Mouse (Mus musculus): ENCODE measurements around the gene Apol7b. TPM values are rescaled to one million over a fixed set of nuclear protein-coding genes. Genes with fewer than 3 reads are reported as not detected.

Gene Apol7b
- polyA plus RNA-seq, 1 experiment from 2014 or later = not detected

DNA sequence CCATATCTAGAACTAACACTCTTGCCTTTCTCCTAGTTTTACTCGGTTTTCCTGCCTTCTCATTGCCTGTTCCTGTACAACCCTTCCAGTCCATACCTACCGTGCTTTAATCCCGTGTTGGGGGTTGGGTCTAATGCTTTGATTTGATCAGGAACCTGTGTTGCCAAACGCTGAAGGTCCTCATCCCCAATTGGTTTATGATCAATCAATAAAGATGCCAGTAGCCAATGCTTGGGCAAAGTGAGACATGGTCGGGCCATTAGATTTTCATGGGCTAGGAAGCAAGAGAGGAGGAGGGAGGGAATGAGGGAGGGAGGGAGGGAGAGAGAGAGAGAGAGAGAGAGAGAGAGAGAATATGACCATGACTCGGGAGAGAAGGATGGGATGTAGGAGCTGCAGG, 65.8 kb downstream of the Apol7b start:
- Histone ChIP-seq H3K4me3 (ENCODE audit: low read depth, low read length) (no peak overlapping the region), H3K4me1 (ENCODE audit: control insufficient read depth, insufficient read depth, low read length) (no peaks in the 10 kb centered on the region), H3K27ac (ENCODE audit: low read length) (no peak overlapping the region), H3K27me3 (ENCODE audit: control insufficient read depth, insufficient read depth, low read length) (no peaks in the 10 kb centered on the region), H3K4me2 (replicated peaks; ENCODE audit: low read depth, low read length) (no peak overlapping the region), H3K9me3 (ENCODE audit: control insufficient read depth, low read depth, low read length) (no peaks in the 10 kb centered on the region), H3K9ac (replicated peaks; ENCODE audit: low read depth, low read length) (no peak overlapping the region), H3K36me3 (ENCODE audit: control insufficient read depth, insufficient read depth, low read length) (no peaks in the 10 kb centered on the region)
- no peak for ATAC-seq (ENCODE audit: insufficient number of reproducible peaks, insufficient read depth, low FRiP score, low read depth)
- WGBS = 80% methylated on average over 6 of the region's 6 CpGs

DNA sequence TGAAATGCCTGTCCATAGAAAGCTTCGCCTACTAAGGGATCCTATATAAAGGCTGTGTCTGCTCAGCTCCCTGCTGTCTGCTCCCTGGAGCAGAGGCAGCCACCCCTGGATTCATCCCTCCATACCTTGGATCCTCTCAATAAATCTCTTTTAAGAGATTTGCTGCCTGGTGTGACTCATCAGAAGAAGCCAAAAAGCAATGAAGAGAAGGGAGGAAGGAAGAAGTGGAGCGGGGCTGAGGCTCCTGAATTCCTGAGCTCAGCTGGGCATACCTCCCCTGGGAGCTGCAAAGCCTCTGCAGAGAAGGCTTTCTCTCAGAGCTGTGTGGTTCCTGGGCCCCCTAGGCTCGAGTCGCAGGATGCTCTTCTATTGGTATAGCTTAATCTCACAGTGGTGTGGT, 67.4 kb downstream of the Apol7b start:
- Histone ChIP-seq H3K4me1 (ENCODE audit: control insufficient read depth, insufficient read depth, low read length) (no peaks in the 10 kb centered on the region), H3K36me3 (ENCODE audit: control insufficient read depth, insufficient read depth, low read length) (no peaks in the 10 kb centered on the region), H3K27ac (ENCODE audit: low read length) (no peak overlapping the region), H3K4me2 (replicated peaks; ENCODE audit: low read depth, low read length) (no peak overlapping the region), H3K4me3 (ENCODE audit: low read depth, low read length) (no peak overlapping the region), H3K9ac (replicated peaks; ENCODE audit: low read depth, low read length) (no peak overlapping the region), H3K9me3 (ENCODE audit: control insufficient read depth, low read depth, low read length) (no peaks in the 10 kb centered on the region), H3K27me3 (ENCODE audit: control insufficient read depth, insufficient read depth, low read length) (no peaks in the 10 kb centered on the region)
- ATAC-seq (ENCODE audit: insufficient number of reproducible peaks, insufficient read depth, low FRiP score, low read depth) = no peak
- WGBS = 52% methylated on average over 4 of the region's 4 CpGs

DNA sequence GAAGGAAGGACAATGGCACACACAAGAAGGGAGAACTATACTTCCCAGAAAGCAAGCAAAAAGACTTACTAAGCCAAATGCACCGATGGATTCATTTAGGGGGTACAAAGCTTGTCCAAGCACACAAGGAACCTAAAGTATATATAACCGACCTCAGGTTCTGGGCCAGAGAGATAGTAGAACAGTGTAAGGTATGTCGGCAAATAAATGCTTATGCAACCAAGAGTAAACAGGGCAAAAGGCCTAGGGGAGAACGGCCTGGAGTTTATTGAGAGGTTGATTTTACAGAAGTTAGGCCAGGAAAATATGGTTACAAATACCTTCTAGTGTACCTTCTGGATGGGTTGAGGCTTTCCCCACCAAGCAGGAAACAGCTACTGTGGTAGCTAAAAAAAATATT, 69.9 kb downstream of the Apol7b start:
- no peak for ATAC-seq (ENCODE audit: insufficient number of reproducible peaks, insufficient read depth, low FRiP score, low read depth)
- 86% methylated on average over 4 of the region's 4 CpGs for WGBS
- Histone ChIP-seq H3K4me2 (replicated peaks; ENCODE audit: low read depth, low read length) (no peak overlapping the region), H3K9me3 (ENCODE audit: control insufficient read depth, low read depth, low read length) (no peaks in the 10 kb centered on the region), H3K27ac (ENCODE audit: low read length) (no peak overlapping the region), H3K36me3 (ENCODE audit: control insufficient read depth, insufficient read depth, low read length) (no peaks in the 10 kb centered on the region), H3K27me3 (ENCODE audit: control insufficient read depth, insufficient read depth, low read length) (no peaks in the 10 kb centered on the region), H3K4me1 (ENCODE audit: control insufficient read depth, insufficient read depth, low read length) (no peaks in the 10 kb centered on the region), H3K4me3 (ENCODE audit: low read depth, low read length) (no peak overlapping the region), H3K9ac (replicated peaks; ENCODE audit: low read depth, low read length) (no peak overlapping the region)

GRCm38 (mm10) chr15:77376920-77377319, 70.4 kb downstream of the Apol7b start:
- Histone ChIP-seq H3K4me1 (ENCODE audit: control insufficient read depth, insufficient read depth, low read length) (no peaks in the 10 kb centered on the region), H3K27ac (ENCODE audit: low read length) (no peak overlapping the region), H3K9ac (replicated peaks; ENCODE audit: low read depth, low read length) (no peak overlapping the region), H3K4me2 (replicated peaks; ENCODE audit: low read depth, low read length) (no peak overlapping the region), H3K36me3 (ENCODE audit: control insufficient read depth, insufficient read depth, low read length) (no peaks in the 10 kb centered on the region), H3K27me3 (ENCODE audit: control insufficient read depth, insufficient read depth, low read length) (no peaks in the 10 kb centered on the region), H3K4me3 (ENCODE audit: low read depth, low read length) (no peak overlapping the region), H3K9me3 (ENCODE audit: control insufficient read depth, low read depth, low read length) (no peaks in the 10 kb centered on the region)
- ATAC-seq (ENCODE audit: insufficient number of reproducible peaks, insufficient read depth, low FRiP score, low read depth) = no peak
- WGBS = 80% methylated on average over 7 of the region's 7 CpGs

Other genes starting within 250 kb of the Apol7b start
- gene Rbfox2, start 140.5 kb downstream of the Apol7b start, polyA plus RNA-seq (2014; fragmentation: Nextera tagmentation; extraction: Ambion mirVana) = 90.5 and 93.7 TPM in 2 replicates
- 2.4 and 2.8 TPM in 2 replicates for gene Apol7a, start 48.4 kb downstream of the Apol7b start, polyA plus RNA-seq (2014; fragmentation: Nextera tagmentation; extraction: Ambion mirVana)
- gene Apol9a, start 36.4 kb downstream of the Apol7b start, polyA plus RNA-seq (2014; fragmentation: Nextera tagmentation; extraction: Ambion mirVana) = 0.25 TPM in 1 of 2 replicates, not detected in the other
- gene Apol10a, start 29.6 kb upstream of the Apol7b start, polyA plus RNA-seq (2014; fragmentation: Nextera tagmentation; extraction: Ambion mirVana) = not detected in 2 replicates
- not detected in 2 replicates for gene Apol11a, start 60.8 kb upstream of the Apol7b start, polyA plus RNA-seq (2014; fragmentation: Nextera tagmentation; extraction: Ambion mirVana)
- 0.32 and 0.84 TPM in 2 replicates for gene Apol7c, start 85.8 kb upstream of the Apol7b start, polyA plus RNA-seq (2014; fragmentation: Nextera tagmentation; extraction: Ambion mirVana)
- not detected in 2 replicates for gene 1700025B11Rik, start 114.4 kb upstream of the Apol7b start, polyA plus RNA-seq (2014; fragmentation: Nextera tagmentation; extraction: Ambion mirVana)
- gene Apol10b, start 148.6 kb upstream of the Apol7b start, polyA plus RNA-seq (2014; fragmentation: Nextera tagmentation; extraction: Ambion mirVana) = 0.17 and 0.35 TPM in 2 replicates
- gene Gm36245, start 151.8 kb upstream of the Apol7b start, polyA plus RNA-seq (2014; fragmentation: Nextera tagmentation; extraction: Ambion mirVana) = not detected in 2 replicates
- gene Apol11b, start 195.8 kb upstream of the Apol7b start, polyA plus RNA-seq (2014; fragmentation: Nextera tagmentation; extraction: Ambion mirVana) = not detected in 2 replicates